Mouse (Mus musculus): Measurements from ENCODE around the gene Mast4.

DNA sequence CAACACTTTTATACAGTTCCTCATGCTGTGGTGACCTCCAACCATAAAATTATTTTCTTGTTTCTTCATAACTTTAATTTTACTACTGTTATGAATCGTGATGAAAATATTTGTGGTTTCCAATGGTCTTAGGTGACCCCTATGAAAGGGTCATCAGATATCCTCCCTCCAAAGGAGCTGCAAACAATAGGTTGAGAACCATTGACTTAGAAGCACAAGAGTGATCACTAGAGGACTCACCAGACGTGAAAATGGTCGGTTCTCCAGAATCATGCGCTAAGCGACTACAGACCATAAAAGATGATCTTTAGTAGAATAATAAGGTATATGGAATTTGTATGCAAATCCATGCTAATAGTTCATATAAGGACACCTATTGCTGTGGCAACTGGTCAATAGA lies 644.1 kb downstream of the Mast4 start:
- TF ChIP-seq CTCF (IDR thresholded peaks at IDR 0.05; ENCODE audit: low read depth, low read length) (no peak), POLR2A (IDR thresholded peaks at IDR 0.05; ENCODE audit: borderline replicate concordance, low read depth, low read length) (no peak)
